Mouse (Mus musculus): Measurements from ENCODE around the gene Chmp6.

The Chmp6 gene

DNA sequence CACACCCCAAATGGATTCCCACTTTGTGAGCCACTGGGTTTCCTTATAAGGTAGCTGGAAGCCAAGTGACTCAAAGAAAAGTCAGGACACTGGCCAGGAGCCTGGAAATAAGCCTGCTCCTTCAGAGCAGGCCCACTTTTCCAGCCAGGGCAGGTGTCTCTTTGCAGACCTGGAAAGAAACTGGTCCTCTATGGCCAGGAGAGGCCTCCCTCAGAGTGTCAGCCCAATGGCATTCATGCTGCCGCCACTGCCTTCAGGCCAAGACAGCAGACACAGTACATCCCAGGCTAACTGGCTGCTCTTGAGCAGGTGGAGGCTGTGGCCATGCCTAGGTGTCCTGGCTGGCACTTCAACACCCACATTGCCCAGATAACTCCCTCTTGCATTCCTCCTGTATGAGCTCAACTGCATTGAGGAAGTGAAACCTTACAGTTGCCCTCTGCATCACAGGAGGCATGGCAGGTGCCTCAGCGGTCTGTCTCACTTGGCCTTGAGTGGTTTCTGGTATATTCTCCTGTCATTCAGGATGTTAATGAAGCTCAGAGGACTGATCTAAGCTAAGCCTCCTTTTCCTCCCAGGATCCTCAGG is 41.6 kb downstream of the Chmp6 start:
- no peak for DNase-seq (ENCODE audit: low read depth in 2 of 2, low spot score in 2 of 2)

DNA sequence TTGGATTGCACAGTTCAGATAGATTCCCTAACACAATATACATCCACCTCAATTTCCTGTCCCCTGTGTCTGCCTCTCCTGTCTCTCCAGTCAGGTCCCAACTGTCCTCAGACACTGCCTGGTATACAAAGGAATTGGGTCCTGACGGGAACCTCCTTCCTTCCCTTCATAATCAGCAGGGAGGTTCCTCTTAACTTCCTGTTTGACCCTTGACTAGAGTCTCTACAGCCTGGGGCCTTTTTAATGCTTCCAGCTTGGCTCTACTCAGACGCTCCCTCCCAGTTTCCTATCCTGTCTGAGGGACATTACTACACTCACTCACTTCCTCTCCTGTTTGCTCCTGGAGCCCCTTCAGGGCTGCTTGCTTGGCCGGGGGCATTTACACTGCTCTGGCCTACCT is 42.2 kb downstream of the Chmp6 start:
- no peak for DNase-seq (ENCODE audit: low read depth in 2 of 2, low spot score in 2 of 2)

DNA sequence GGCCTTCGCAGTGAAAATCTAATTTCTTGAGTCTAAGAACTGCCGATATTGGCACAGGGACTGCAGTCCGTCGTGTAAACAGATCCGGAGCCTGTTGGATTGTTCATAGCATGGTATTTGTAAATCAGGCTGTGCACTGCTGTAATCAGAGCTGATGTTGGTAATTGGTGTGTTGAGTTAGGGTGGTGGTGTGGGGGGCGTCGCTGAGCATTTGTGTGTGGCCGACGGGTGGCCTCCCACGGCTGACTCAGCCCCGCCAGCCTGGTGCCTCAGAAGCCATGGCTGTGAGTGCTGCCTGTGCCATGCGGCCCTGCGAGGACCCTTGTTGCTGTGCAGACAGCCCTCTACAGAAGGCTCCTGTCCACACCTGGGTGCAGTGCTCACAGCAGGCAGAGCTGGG is 43.3 kb downstream of the Chmp6 start:
- no peak for DNase-seq (ENCODE audit: low read depth in 2 of 2, low spot score in 2 of 2)

DNA sequence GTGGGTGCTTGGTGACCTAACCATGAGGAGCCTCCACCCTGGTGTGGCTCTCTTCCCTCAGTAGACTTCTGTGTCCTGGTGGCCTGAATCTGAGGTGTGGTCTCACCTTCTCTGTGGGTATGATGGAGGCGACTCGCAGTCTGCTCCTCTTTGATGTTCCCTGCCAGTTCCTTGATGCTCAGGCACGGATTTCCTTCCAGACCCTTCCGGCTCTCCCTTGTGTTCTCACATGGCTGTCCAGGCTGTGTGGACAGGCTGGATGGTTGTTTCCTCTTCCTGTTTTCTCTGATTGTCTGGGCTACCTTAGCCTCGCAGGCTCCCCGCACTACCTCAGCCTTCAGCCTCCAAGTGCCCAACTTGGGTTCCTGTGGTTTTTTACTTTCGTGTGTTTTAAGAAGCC is 45.6 kb downstream of the Chmp6 start:
- no peak for DNase-seq (ENCODE audit: low read depth in 2 of 2, low spot score in 2 of 2)

DNA sequence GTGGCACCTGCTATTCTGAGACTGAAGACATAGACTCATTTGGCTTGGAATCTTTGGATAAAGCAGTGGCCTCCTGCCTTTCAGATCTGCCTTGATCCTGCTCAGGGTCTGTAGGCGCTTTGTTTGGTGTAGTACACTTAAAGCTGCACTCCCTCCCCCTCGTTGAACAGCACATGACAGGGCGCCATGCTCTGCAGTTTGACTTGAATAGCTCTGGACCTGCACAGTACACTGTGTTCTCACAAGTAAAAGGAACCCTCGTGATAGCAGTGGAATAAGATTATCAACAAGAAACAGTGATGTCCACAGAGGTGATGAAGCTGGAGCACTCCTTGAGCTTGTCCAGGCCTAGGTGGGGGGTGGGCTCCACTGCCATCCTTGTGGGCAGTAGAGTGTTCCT is 46.5 kb downstream of the Chmp6 start:
- no peak for DNase-seq (ENCODE audit: low read depth in 2 of 2, low spot score in 2 of 2)

GRCm38 (mm10) chr11:119960671-119961070 is 47.4 kb downstream of the Chmp6 start:
- no peak for DNase-seq (ENCODE audit: low read depth in 2 of 2, low spot score in 2 of 2)

DNA sequence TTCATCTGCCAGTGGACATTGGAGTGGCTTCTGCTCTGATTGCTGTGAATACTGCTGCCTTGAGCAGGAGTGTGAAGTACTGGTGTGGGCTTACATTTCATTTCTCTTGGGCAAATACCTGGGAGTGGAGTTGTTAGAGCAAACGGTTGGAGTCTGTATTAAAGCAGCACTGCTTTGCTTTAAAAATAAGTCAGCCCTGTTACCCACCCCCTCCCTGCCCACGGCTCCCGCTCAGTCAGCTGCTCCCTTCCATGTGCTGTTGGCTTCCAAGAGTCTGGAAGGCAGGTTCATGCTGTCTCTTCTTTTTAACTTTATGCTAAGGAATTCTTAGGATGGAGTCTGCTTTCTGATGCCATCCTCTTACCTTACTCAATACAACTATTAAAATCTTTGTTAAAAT is 48.3 kb downstream of the Chmp6 start:
- no peak for DNase-seq (ENCODE audit: low read depth in 2 of 2, low spot score in 2 of 2)

- no peak for DNase-seq (ENCODE audit: low read depth in 2 of 2, low spot score in 2 of 2)
Measured at GRCm38 (mm10) chr11:119965053-119965452, 51.8 kb downstream of the Chmp6 start.

- DNase-seq (ENCODE audit: low read depth in 2 of 2, low spot score in 2 of 2), result no peak
Measured at GRCm38 (mm10) chr11:119966294-119966693, 53.1 kb downstream of the Chmp6 start.

DNA sequence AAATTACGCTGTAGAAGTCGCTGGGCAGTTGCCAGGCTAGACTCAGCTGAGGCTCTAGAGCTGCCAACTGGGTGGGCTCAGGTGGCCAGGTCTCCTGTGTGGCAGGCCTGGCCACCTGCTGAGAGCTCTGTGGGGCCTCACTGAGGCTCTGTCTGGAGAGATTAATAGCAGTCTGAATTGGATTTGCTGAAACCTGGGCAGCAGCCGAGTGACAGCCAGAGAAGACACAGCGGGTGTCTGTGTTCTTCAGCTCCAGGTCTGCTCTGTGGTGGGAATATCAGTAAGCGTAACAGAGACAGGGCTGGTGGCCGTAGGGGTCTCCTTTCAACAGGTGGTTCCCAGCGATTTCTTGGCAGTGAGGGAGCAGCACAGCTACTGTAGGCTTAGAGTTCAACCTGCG is 54.2 kb downstream of the Chmp6 start:
- no peak for DNase-seq (ENCODE audit: low read depth in 2 of 2, low spot score in 2 of 2)

DNA sequence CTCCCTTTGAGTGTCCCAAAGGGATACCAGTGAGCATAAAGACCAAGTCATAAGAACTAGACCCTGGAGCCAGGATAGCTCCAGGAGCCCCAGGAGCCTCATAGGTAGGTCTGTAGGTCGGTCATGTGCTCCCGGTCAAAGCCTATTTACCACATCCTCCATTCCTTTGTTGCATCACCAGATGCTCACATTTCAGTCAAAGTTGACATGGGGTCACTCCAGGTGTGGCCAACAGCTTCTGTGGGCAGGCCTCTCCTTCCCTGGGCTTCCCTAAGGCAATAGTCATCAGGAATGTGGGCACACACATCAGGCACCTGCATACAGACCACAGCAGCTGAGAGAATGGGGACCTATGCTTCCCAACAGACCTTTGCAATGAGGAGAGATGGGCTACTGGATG is 54.7 kb downstream of the Chmp6 start:
- no peak for DNase-seq (ENCODE audit: low read depth in 2 of 2, low spot score in 2 of 2)
